Mouse (Mus musculus) limb, embryonic 14.5 days (tissue): Measurements from ENCODE around the gene Olfr384. TPM values are rescaled to one million over a fixed set of nuclear protein-coding genes. Genes with fewer than 3 reads are reported as not detected.
"Not testable (repeated sequence)": the region's sequence is repeated elsewhere in the genome, so short reads cannot be mapped to it uniquely, and the experiment has no call there.

Experiments used
- ATAC-seq: fragments of 200-750 bp; cut with Nextera tagmentation; 2 replicates; pipeline ENCODE4 v1.8.0; 2017; ENCODE audit warnings: low read depth, moderate number of reproducible peaks, moderate TSS enrichment; ENCODE audit not compliant: low FRiP score
- DNase-seq: peaks from one replicate; pipeline ENCODE4 v3.0.0-alpha.2; 2015; ENCODE audit warnings: low spot score
- H3K27ac ChIP-seq: fragments of 300-500 bp; sonication (generic); replicated peaks from 2 replicates; pipeline ENCODE4 v1.5.1; 2014; ENCODE audit warnings: low read depth, mild to moderate bottlenecking, low read length, moderate library complexity, mixed read lengths
- H3K27me3 ChIP-seq: fragments of 300-500 bp; sonication (generic); 2 replicates; pipeline ENCODE4 v1.6.1; 2014; ENCODE audit warnings: low read length, mixed read lengths; ENCODE audit not compliant: control insufficient read depth, insufficient read depth
- H3K36me3 ChIP-seq: fragments of 300-500 bp; sonication (generic); 2 replicates; pipeline ENCODE4 v1.6.1; 2014; ENCODE audit warnings: mild to moderate bottlenecking, low read length, moderate library complexity, mixed read lengths; ENCODE audit not compliant: control insufficient read depth, insufficient read depth
- H3K4me1 ChIP-seq: fragments of 300-500 bp; sonication (generic); 2 replicates; pipeline ENCODE4 v1.6.1; 2014; ENCODE audit warnings: antibody characterized with exemption, low read length, mixed read lengths; ENCODE audit not compliant: control insufficient read depth, insufficient read depth
- H3K4me2 ChIP-seq: fragments of 300-500 bp; sonication (generic); replicated peaks from 2 replicates; pipeline ENCODE4 v1.6.1; 2014; ENCODE audit warnings: low read depth, mild to moderate bottlenecking, low read length, moderate library complexity; ENCODE audit not compliant: severe bottlenecking
- H3K4me3 ChIP-seq: fragments of 300-500 bp; sonication (generic); replicated peaks from 2 replicates; pipeline ENCODE4 v1.5.1; 2014; ENCODE audit warnings: low read length
- H3K9ac ChIP-seq: fragments of 300-500 bp; sonication (generic); 2 replicates; pipeline ENCODE4 v1.6.1; 2014; ENCODE audit warnings: mild to moderate bottlenecking, low read depth, low read length, moderate library complexity; ENCODE audit not compliant: severe bottlenecking
- H3K9me3 ChIP-seq: fragments of 300-500 bp; sonication (generic); 2 replicates; pipeline ENCODE4 v1.6.1; 2016; ENCODE audit warnings: low read length; ENCODE audit not compliant: control insufficient read depth
- POLR2A ChIP-seq: fragments of 200-500 bp; IDR thresholded peaks from 2 replicates; pipeline ENCODE4 v1.8.0; 2012; ENCODE audit warnings: inconsistent platforms, mild to moderate bottlenecking, moderate library complexity, borderline replicate concordance; ENCODE audit not compliant: insufficient read depth, insufficient read length; ENCODE audit errors: extremely low read depth
- WGBS: fragments of 180-500 bp; shearing (Covaris S2); extraction: QIAGEN DNeasy Blood & Tissue Kit; methylation state at CpG from one replicate; pipeline ENCODE4 v1.1.7; 2014; 5-methylcytosine and 5-hydroxymethylcytosine counted together
- polyA plus RNA-seq, 2 experiments: library from polyadenylated mRNA; depleted of rRNA in 1 of 2; stranded (reverse) in 1 of 2; unstranded in 1 of 2; fragments of >200 nt; fragmentation: Nextera tagmentation in 1 of 2; extraction: Ambion mirVana in 1 of 2; gene quantifications; 2 replicates each; pipeline versions ENCODE4 v1.2.1 to v1.2.3; 2012 to 2014

Olfr384 gene
- polyA plus RNA-seq (2012; rRNA removed) (not detected in 2 replicates), polyA plus RNA-seq (2014; fragmentation: Nextera tagmentation; extraction: Ambion mirVana) (not detected in 2 replicates)

DNA sequence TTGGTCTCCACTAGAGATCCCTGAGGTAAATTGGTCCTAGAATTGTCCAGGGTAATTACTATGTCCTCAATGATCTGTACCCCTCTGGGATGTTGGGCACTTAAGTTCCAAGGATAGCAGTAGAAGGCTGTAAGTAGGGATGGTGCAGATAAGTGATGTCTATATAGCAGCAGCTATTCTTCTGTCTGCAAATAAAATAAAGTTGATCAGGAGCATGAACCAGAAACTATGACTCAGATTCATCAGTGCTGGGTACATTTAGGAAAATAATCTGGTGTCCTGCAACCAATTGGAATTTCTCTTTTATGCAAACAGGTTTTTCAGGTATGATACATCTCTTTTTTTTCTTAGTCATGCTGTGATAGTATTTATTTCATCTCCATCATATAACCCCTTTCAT lies at the start of gene Olfr384:
TSS of gene Olfr384 (plus strand) at position 301 of the 400 bp plus-strand sequence.
- H3K27ac ChIP-seq, result no peak within 1 kb of the TSS

GRCm38 (mm10) chr11:73579871-73580270 lies 18.5 kb upstream of the Olfr384 start:
- DNase-seq, result no peak
- no peak for ATAC-seq
- Histone ChIP-seq H3K27ac (no peak overlapping the region), H3K4me2 (no peak overlapping the region), H3K36me3 (no peaks in the 10 kb centered on the region), H3K9me3 (no peaks in the 10 kb centered on the region), H3K4me1 (no peaks in the 10 kb centered on the region), H3K4me3 (no peak overlapping the region), H3K27me3 (no peaks in the 10 kb centered on the region), H3K9ac (no peak overlapping the region)
- no peak for TF ChIP-seq POLR2A

More for the DNA sequence above, at the start of gene Olfr384:
- ATAC-seq (no peak), DNase-seq (no peak)
- Histone ChIP-seq H3K27me3 (no peaks in the 10 kb centered on the region), H3K4me3 (no peak within 1 kb of the TSS), H3K9me3 (no peaks in the 10 kb centered on the region), H3K9ac (no peak within 1 kb of the TSS), H3K36me3 (no peaks in the 10 kb centered on the region), H3K4me2 (no peak within 1 kb of the TSS), H3K4me1 (no peaks in the 10 kb centered on the region)
- TF ChIP-seq POLR2A, result no peak

DNA sequence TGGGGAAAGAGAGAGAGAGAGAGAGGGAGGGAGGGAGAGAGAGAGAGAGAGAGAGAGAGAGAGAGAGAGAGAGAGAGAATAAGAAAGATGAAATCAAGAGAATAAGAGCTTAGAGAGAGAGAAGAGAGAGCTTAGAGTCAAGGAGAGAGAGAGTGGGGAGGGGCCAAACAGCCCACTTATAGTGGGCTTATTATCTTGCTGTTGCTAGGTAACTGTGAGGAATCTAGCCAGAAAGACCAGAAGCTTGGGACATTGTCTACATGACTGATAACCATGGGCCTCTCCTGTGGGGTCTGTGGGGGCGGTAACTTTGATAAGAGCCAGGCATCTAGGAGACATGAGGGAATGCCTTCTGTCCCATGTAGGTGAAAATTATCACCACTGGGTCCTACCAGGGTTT lies 15.2 kb upstream of the Olfr384 start:
- H3K27me3 ChIP-seq, H3K4me1 ChIP-seq, H3K9ac ChIP-seq, H3K4me2 ChIP-seq, H3K36me3 ChIP-seq, H3K27ac ChIP-seq, H3K4me3 ChIP-seq, H3K9me3 ChIP-seq, ATAC-seq, DNase-seq: not testable (repeated sequence)
- 79% methylated on average over 1 of the region's 1 CpGs for WGBS

DNA sequence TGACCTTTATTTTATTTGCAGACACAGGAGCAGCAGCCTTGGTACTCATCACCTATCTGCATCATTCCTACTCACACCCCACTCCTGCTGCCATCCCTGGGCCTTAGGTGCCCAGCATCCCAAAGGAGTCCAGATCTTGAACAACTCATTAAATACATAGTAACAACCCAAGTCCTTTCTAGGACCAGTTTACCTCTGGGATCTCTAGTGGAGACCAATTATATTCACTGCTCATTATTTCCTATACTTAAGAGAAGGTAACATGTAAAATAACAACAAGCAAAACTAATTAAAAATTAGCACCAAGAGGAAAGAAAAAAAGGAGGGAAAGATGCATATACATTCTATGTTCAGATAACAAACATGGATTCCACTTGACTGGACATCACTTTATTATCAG lies 5.5 kb upstream of the Olfr384 start, which contains the start of gene Olfr385:
TSS of gene Olfr385 (minus strand) at position 101 of the 400 bp plus-strand sequence.
- no peak for TF ChIP-seq POLR2A
- DNase-seq, result no peak

More for the DNA sequence above, 5.5 kb upstream of the Olfr384 start, which contains the start of gene Olfr385:
- H3K9ac ChIP-seq, result no peak within 1 kb of the TSS
- H3K4me2 ChIP-seq, result no peak within 1 kb of the TSS
- H3K36me3 ChIP-seq, result no peaks in the 10 kb centered on the region
- H3K27me3 ChIP-seq, result no peaks in the 10 kb centered on the region
- no peaks in the 10 kb centered on the region for H3K9me3 ChIP-seq
- H3K4me3 ChIP-seq, result no peak within 1 kb of the TSS
- no peak within 1 kb of the TSS for H3K27ac ChIP-seq
- H3K4me1 ChIP-seq, result no peaks in the 10 kb centered on the region
- no peak for ATAC-seq

Other genes with a start within 250 kb of the Olfr384 start
- gene Olfr20, start 247.8 kb upstream of the Olfr384 start, polyA plus RNA-seq (2012; rRNA removed), result not detected in 2 replicates
- not detected in 2 replicates for gene Olfr20, start 247.8 kb upstream of the Olfr384 start, polyA plus RNA-seq (2014; fragmentation: Nextera tagmentation; extraction: Ambion mirVana)
- gene Olfr376, start 227.3 kb upstream of the Olfr384 start, polyA plus RNA-seq (2012; rRNA removed), result not detected in 2 replicates
- not detected in 2 replicates for gene Olfr376, start 227.3 kb upstream of the Olfr384 start, polyA plus RNA-seq (2014; fragmentation: Nextera tagmentation; extraction: Ambion mirVana)
- gene Olfr1, start 199.0 kb upstream of the Olfr384 start, polyA plus RNA-seq (2012; rRNA removed), result not detected in 2 replicates
- not detected in 2 replicates for gene Olfr1, start 199.0 kb upstream of the Olfr384 start, polyA plus RNA-seq (2014; fragmentation: Nextera tagmentation; extraction: Ambion mirVana)
- gene Olfr378, start 170.1 kb upstream of the Olfr384 start, polyA plus RNA-seq (2012; rRNA removed), result not detected in 2 replicates
- gene Olfr378, start 170.1 kb upstream of the Olfr384 start, polyA plus RNA-seq (2014; fragmentation: Nextera tagmentation; extraction: Ambion mirVana), result not detected in 2 replicates
- gene Olfr380, start 141.1 kb upstream of the Olfr384 start, polyA plus RNA-seq (2012; rRNA removed), result not detected in 2 replicates
- gene Olfr380, start 141.1 kb upstream of the Olfr384 start, polyA plus RNA-seq (2014; fragmentation: Nextera tagmentation; extraction: Ambion mirVana), result not detected in 2 replicates
- not detected in 2 replicates for gene Olfr381, start 107.0 kb upstream of the Olfr384 start, polyA plus RNA-seq (2012; rRNA removed)
- not detected in 2 replicates for gene Olfr381, start 107.0 kb upstream of the Olfr384 start, polyA plus RNA-seq (2014; fragmentation: Nextera tagmentation; extraction: Ambion mirVana)
- gene Olfr382, start 81.4 kb upstream of the Olfr384 start, polyA plus RNA-seq (2012; rRNA removed), result not detected in 2 replicates
- not detected in 2 replicates for gene Olfr382, start 81.4 kb upstream of the Olfr384 start, polyA plus RNA-seq (2014; fragmentation: Nextera tagmentation; extraction: Ambion mirVana)
- not detected in 2 replicates for gene Olfr385, start 5.6 kb upstream of the Olfr384 start, polyA plus RNA-seq (2012; rRNA removed)
- not detected in 2 replicates for gene Olfr385, start 5.6 kb upstream of the Olfr384 start, polyA plus RNA-seq (2014; fragmentation: Nextera tagmentation; extraction: Ambion mirVana)
- gene Zfp735, start 90.2 kb downstream of the Olfr384 start, polyA plus RNA-seq (2012; rRNA removed), result not detected in 2 replicates
- gene Zfp735, start 90.2 kb downstream of the Olfr384 start, polyA plus RNA-seq (2014; fragmentation: Nextera tagmentation; extraction: Ambion mirVana), result not detected in 2 replicates
- gene Olfr389, start 182.1 kb downstream of the Olfr384 start, polyA plus RNA-seq (2012; rRNA removed), result not detected in 2 replicates
- not detected in 2 replicates for gene Olfr389, start 182.1 kb downstream of the Olfr384 start, polyA plus RNA-seq (2014; fragmentation: Nextera tagmentation; extraction: Ambion mirVana)
- not detected in 2 replicates for gene Olfr390, start 184.4 kb downstream of the Olfr384 start, polyA plus RNA-seq (2012; rRNA removed)
- gene Olfr390, start 184.4 kb downstream of the Olfr384 start, polyA plus RNA-seq (2014; fragmentation: Nextera tagmentation; extraction: Ambion mirVana), result not detected in 2 replicates
- gene Olfr391-ps, start 204.5 kb downstream of the Olfr384 start, polyA plus RNA-seq (2012; rRNA removed), result not detected in 2 replicates
- not detected in 2 replicates for gene Olfr391-ps, start 204.5 kb downstream of the Olfr384 start, polyA plus RNA-seq (2014; fragmentation: Nextera tagmentation; extraction: Ambion mirVana)
- not detected in 2 replicates for gene Olfr392, start 218.5 kb downstream of the Olfr384 start, polyA plus RNA-seq (2012; rRNA removed)
- not detected in 2 replicates for gene Olfr392, start 218.5 kb downstream of the Olfr384 start, polyA plus RNA-seq (2014; fragmentation: Nextera tagmentation; extraction: Ambion mirVana)